Mouse (Mus musculus) spleen, adult 2 months (tissue): ENCODE results near the gene Psmb1.

Source experiments
- CTCF ChIP-seq: fragments of 200-500 bp; IDR thresholded peaks from 2 replicates; pipeline ENCODE4 v1.5.1; 2011; ENCODE audit warnings: mild to moderate bottlenecking, inconsistent platforms; ENCODE audit not compliant: insufficient read depth, insufficient read length, insufficient replicate concordance; ENCODE audit errors: extremely low read depth
- POLR2A ChIP-seq: fragments of 200-500 bp; IDR thresholded peaks from 2 replicates; pipeline ENCODE4 v1.6.1; 2011; ENCODE audit warnings: low read depth, low read length, inconsistent platforms

DNA sequence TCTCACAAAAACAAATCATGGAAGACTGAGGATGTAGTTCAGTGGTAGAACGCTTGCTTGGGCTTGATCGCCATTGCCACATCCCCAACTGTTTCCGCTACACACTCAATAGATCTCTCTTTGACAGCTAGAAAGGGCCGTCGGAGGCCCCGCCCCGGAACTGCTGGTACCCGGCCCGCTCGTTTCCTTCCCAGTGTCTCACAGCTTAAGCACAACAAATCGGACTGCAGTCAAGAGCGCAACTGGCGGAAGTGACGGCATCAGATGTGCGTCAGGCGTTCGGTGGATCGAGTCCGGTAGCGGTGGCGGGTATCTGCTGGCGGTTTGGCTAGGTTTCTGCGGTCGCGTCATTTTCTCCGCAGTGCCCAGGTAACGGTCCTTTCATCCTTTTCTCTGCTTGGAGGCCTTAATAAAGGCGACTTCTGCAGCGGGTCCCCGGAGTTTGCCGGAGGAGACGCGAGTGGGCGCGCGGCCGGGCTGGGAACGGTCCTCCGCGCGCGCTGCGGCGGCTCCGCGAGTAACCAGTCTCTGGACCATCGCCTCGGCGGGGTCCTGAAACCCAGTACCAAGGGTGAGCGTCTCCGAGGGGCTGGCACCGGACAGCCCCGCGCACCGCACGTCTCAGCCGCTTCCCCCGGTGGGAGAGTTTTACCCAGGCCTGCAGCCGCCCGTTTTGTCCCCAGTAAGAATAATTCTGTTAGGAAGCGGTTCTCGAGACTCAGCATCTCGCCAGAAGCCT, at the start of gene Psmb1, which contains the start of gene Tbp:
- TF ChIP-seq POLR2A (peak; percentile 54), CTCF (no peak)
